Mouse (Mus musculus) midbrain, embryonic 11.5 days (tissue): ENCODE data around the gene Nol4l. TPM values are rescaled to one million over a fixed set of nuclear protein-coding genes. Genes with fewer than 3 reads are reported as not detected.
A peak's percentile ranks its signal among the peaks of the same experiment; 100 is the strongest.

Experiments used
- ATAC-seq: fragments of 200-750 bp; cut with Nextera tagmentation; 2 replicates; pipeline ENCODE4 v1.8.0; 2017; ENCODE audit warnings: moderate TSS enrichment, moderate library complexity; ENCODE audit not compliant: low FRiP score
- DNase-seq: peaks from one replicate; pipeline ENCODE4 v3.0.0; 2015; ENCODE audit warnings: low spot score; ENCODE audit errors: missing footprints
- H3K27ac ChIP-seq: fragments of 300-500 bp; sonication (generic); 2 replicates; pipeline ENCODE4 v1.5.1; 2014; ENCODE audit warnings: low read depth, low read length
- H3K27me3 ChIP-seq: fragments of 300-500 bp; sonication (generic); 2 replicates; pipeline ENCODE4 v1.6.1; 2014; ENCODE audit warnings: mild to moderate bottlenecking, low read length, moderate library complexity, mixed read lengths; ENCODE audit not compliant: control insufficient read depth, insufficient read depth
- H3K36me3 ChIP-seq: fragments of 300-500 bp; sonication (generic); 2 replicates; pipeline ENCODE4 v1.6.1; 2014; ENCODE audit warnings: mild to moderate bottlenecking, low read length, moderate library complexity, mixed read lengths; ENCODE audit not compliant: control insufficient read depth, insufficient read depth
- H3K4me1 ChIP-seq: fragments of 300-500 bp; sonication (generic); 2 replicates; pipeline ENCODE4 v1.6.1; 2014; ENCODE audit warnings: low read length; ENCODE audit not compliant: control insufficient read depth, insufficient read depth
- H3K4me2 ChIP-seq: fragments of 300-500 bp; sonication (generic); 2 replicates; pipeline ENCODE4 v1.6.1; 2014; ENCODE audit warnings: mild to moderate bottlenecking, moderate library complexity
- H3K4me3 ChIP-seq: fragments of 300-500 bp; sonication (generic); 2 replicates; pipeline ENCODE4 v1.5.1; 2014; ENCODE audit warnings: low read depth, low read length
- H3K9ac ChIP-seq: fragments of 300-500 bp; sonication (generic); 2 replicates; pipeline ENCODE4 v1.6.1; 2014; ENCODE audit warnings: low read length
- H3K9me3 ChIP-seq: fragments of 300-500 bp; sonication (generic); 2 replicates; pipeline ENCODE4 v1.6.1; 2016; ENCODE audit warnings: low read length; ENCODE audit not compliant: control insufficient read depth
- WGBS: fragments of 180-500 bp; shearing (Covaris S2); extraction: QIAGEN DNeasy Blood & Tissue Kit; methylation state at CpG from one replicate; pipeline ENCODE4 v1.1.7; 2014; 5-methylcytosine and 5-hydroxymethylcytosine counted together
- polyA plus RNA-seq: library from polyadenylated mRNA; unstranded; fragments of >200 nt; fragmentation: Nextera tagmentation; extraction: Ambion mirVana; gene quantifications from 2 replicates; pipeline ENCODE4 v1.2.1, GENCODE M21; 2014

The Nol4l gene
- polyA plus RNA-seq, 1 experiment from 2014 or later: 19.9 TPM

DNA sequence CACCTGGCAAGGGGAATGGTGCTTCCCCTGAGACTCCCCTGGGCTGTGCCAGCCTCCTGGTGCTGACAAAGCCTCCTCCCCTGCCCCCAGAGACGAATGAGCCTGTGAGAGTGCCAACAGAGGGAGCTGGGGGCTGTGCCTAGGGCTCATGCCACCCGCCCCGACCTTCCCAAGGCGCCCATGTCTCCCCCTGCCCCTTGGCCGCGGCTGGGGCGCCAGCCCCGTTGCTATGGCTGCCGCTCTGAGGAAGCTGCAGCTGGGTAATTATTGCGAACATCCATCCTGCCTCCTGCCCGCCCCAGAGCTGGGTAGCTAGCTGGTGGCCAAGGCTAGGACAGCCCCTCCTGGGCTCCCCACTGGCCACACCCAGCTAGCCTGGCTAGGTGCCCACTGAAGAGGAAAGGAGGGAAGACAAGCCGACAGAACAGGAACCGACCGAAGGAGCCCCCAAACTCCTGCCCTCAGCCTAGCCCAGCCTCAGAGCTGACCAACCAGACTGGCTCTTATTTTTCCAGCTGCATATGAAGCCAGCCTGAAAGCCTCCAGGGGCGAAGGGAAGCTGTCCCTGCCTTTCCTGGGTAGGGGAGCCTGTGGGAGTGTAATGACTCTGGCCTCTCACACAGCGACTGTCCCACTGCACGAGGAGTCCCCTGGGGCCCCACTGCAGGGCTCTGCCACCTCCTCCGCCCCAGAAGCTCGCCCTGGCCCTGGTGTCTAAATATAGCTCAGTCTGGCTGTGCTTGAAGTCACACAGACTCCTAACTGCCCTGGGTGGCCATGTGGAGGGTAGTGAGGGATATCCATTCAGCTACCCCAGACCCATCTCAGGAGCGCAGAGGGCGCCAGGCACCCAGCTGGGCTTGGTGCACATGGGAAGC, 31.1 kb upstream of the Nol4l start:
- DNase-seq (peak; percentile 91), ATAC-seq (peak; percentile 66)
- Histone ChIP-seq H3K4me3 (no peak overlapping the region), H3K9me3 (no peaks in the 10 kb centered on the region), H3K4me2 (peak overlapping the region; percentile 32), H3K27me3 (peaks cover 5% of the 10 kb centered on the region; the same call in 1 of the 2 replicates), H3K9ac (peak overlapping the region; percentile 31; the same call in 1 of the 2 replicates), H3K4me1 (peaks cover 16% of the 10 kb centered on the region), H3K36me3 (no peaks in the 10 kb centered on the region), H3K27ac (0 out of 2 replicates have a peak overlapping the region, but pooled peaks have one; percentile 26)
- 21% methylated on average over 21 of the region's 21 CpGs for WGBS

DNA sequence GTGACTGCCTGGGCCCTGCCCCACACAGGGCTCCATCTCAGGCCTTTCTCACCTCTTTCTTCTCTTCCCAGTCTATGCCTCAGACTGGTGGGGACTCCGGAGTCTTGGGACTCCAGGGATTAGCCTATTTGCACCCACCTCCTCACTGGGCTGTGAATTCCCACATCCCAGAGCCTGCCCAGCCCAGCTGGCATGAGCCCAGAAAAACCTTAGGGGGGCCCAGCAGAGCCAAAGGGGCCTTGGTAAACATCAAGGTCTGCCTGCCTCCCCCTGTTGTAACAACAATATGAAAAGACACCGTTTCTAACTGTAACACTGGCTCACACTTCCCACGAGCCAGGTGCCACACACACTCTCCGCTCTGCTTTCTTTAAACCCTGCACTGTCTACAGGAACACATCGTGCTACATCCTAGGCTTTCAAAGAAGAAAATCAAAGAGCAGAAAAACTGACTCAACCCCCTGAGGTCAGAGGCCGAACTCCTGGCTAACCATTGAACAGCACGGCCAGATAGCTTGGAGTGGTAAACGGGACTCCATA, 29.9 kb upstream of the Nol4l start:
- WGBS: 62% methylated on average over 8 of the region's 8 CpGs
- Histone ChIP-seq H3K27me3 (peaks cover 5% of the 10 kb centered on the region; the same call in 1 of the 2 replicates), H3K4me3 (no peak overlapping the region), H3K4me2 (no peak overlapping the region), H3K9me3 (no peaks in the 10 kb centered on the region), H3K27ac (no peak overlapping the region), H3K36me3 (no peaks in the 10 kb centered on the region), H3K9ac (no peak overlapping the region), H3K4me1 (peaks cover 16% of the 10 kb centered on the region)
- ATAC-seq: no peak
- DNase-seq: no peak

DNA sequence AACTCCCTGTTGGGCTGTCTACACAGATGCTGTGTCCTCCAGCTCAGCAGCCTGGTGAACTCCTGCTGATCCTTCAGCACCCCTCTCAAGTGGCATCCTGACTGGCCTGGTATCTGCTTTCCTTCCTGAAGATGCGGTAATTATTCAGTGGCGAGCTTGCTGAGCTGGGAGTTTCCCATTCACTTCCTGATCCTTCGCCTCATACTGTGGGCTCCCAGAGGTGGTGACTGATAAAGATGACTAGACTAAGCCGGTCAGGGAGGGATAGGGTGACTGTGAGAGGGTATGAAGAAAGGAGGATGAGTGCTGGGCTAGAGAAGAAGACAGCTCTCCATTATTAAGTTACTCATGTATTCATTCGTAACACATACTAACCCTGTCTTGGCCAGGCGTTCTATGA, 28.7 kb upstream of the Nol4l start:
- H3K4me1 ChIP-seq: peaks cover 16% of the 10 kb centered on the region
- H3K27ac ChIP-seq: no peak overlapping the region
- 77% methylated on average over 6 of the region's 6 CpGs for WGBS

DNA sequence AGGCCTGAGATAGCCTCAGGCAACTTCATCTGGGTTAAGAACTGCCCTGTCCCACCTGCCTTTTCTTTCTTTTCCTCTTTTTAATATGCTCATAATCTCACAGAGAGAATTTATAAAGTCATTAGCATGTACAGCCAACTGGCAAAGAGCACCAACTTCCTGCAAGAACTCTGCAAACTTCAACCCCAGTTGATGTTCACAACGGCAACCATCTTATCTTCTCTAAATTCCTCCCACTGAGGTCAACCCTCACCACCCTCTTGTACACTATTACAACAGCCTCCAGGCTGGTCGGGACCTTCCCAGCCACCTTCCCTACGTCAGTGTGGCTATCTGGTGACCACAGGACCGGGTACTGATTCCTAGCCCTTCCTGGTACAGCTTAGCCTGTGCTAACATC, 27.5 kb upstream of the Nol4l start:
- Histone ChIP-seq H3K9ac (no peak overlapping the region), H3K4me2 (no peak overlapping the region), H3K4me1 (peaks cover 16% of the 10 kb centered on the region), H3K27me3 (peaks cover 5% of the 10 kb centered on the region; the same call in 1 of the 2 replicates), H3K4me3 (no peak overlapping the region), H3K9me3 (no peaks in the 10 kb centered on the region), H3K27ac (no peak overlapping the region), H3K36me3 (no peaks in the 10 kb centered on the region)
- ATAC-seq: no peak
- DNase-seq: no peak
- 85% methylated on average over 4 of the region's 4 CpGs for WGBS

More for the DNA sequence above, 28.7 kb upstream of the Nol4l start:
- ATAC-seq (no peak), DNase-seq (no peak)
- H3K36me3 ChIP-seq: no peaks in the 10 kb centered on the region
- no peak overlapping the region for H3K4me2 ChIP-seq
- peaks cover 5% of the 10 kb centered on the region; the same call in 1 of the 2 replicates for H3K27me3 ChIP-seq
- no peak overlapping the region for H3K4me3 ChIP-seq
- no peaks in the 10 kb centered on the region for H3K9me3 ChIP-seq
- H3K9ac ChIP-seq: no peak overlapping the region

DNA sequence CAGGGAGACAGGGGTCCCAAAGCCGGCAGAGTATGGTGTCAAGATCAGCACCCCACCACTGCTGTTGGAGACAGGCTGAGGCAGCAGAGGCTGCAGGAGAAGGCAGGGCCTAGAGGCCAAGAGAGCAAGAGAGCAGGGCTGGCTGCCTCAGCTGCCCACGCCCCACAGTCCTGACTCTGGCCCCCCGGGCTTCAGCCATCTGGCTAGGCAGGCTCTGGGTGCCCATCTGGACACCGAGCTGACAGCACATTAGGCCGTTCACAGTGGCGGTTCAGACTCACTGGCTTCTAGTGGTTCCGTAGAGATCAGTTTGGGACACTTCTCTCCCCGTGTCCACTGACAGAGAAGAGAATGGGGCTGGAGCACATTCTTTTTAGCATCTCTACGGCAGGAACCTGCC, 26.4 kb upstream of the Nol4l start:
- Histone ChIP-seq H3K4me1 (peaks cover 11% of the 10 kb centered on the region), H3K4me3 (no peak overlapping the region), H3K9ac (no peak overlapping the region), H3K4me2 (no peak overlapping the region), H3K27ac (no peak overlapping the region), H3K27me3 (peaks cover 5% of the 10 kb centered on the region; the same call in 1 of the 2 replicates), H3K9me3 (no peaks in the 10 kb centered on the region), H3K36me3 (no peaks in the 10 kb centered on the region)
- WGBS: 56% methylated on average over 9 of the region's 9 CpGs
- DNase-seq: no peak
- ATAC-seq: no peak

DNA sequence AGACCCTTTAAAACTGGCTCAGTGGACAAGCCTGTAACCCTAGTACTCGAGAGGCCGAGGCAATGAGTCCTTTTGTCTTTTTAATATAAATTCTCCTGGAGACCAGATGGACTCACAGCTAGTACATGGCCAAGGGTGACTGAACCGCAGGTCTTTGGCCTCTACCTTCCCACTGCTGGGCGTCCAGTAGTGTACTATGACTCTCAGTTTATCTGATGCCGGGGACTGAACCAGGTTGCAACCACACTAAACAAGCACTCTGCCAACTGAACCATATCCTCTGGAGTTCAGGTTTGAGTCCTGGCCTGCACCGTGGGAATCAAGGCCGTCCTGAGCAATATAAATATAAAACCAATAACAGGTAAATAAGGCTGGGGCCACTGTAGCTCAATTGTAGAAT, 24.8 kb upstream of the Nol4l start:
- Histone ChIP-seq H3K27ac (no peak overlapping the region), H3K4me1 (no peaks in the 10 kb centered on the region), H3K36me3 (no peaks in the 10 kb centered on the region), H3K9me3 (no peaks in the 10 kb centered on the region), H3K9ac (no peak overlapping the region), H3K27me3 (no peaks in the 10 kb centered on the region), H3K4me2 (no peak overlapping the region), H3K4me3 (no peak overlapping the region)
- no peak for DNase-seq
- 87% methylated on average over 7 of the region's 7 CpGs for WGBS
- no peak for ATAC-seq

DNA sequence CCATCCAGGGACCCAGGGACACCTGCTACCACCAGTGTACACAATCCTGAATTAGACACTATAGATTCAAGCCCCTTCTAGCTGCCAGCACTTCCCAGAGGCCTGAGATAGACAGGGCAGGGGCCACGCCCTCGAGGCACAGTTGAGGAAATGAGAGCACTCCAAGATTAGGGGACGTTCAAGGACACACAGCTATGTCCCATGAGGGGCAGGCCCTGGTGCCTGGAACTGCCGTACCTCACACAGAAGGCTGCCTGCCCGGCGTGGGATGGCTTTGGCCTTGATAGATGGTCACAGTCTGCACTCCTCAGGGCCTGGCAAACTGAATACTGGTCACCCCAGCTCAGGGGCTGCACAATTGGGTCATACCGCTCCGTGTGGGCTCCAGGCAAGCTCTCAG, 19.7 kb upstream of the Nol4l start:
- Histone ChIP-seq H3K27me3 (no peaks in the 10 kb centered on the region), H3K9me3 (no peaks in the 10 kb centered on the region), H3K4me2 (no peak overlapping the region), H3K36me3 (no peaks in the 10 kb centered on the region), H3K27ac (no peak overlapping the region), H3K4me1 (peaks cover 8% of the 10 kb centered on the region), H3K9ac (no peak overlapping the region), H3K4me3 (no peak overlapping the region)
- DNase-seq (no peak), ATAC-seq (no peak)
- WGBS: 81% methylated on average over 8 of the region's 8 CpGs

DNA sequence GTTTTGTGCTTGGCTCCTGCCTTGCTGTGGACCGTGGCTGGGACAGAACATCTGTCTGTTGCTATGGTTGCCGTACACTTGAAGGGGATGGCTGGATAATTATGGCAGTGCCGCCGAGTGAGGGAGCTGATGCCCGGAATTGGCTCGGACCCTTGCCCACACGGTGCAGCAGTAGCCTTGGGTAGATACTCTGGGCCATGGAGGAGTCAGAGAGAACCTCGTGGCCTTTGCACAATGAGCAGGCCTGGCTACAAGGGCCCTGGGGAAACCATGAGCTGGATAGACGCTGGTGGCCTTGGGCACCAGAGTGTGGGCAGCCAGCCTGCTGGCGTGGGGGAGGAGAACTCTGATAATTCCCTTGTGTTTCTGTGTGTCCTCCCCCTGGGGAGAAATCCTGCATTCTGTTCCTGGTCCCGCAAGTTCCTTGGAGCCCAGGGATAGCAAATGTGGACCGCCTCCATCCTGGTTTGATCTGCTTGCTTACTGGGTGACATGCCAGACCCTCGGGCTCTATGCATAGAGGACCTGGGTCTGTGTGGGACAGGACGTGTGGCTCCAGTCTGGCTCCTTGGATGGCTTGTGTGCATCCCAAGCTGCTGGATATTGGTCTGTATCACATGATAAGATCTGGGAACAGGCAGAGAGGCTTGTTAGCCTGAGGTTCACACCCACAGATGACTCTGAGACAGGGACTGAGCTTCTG, 18.6 kb upstream of the Nol4l start:
- peak; percentile 64; the same call in 1 of the 2 replicates for ATAC-seq
- Histone ChIP-seq H3K4me3 (no peak overlapping the region), H3K27ac (no peak overlapping the region), H3K9me3 (no peaks in the 10 kb centered on the region), H3K27me3 (no peaks in the 10 kb centered on the region), H3K4me1 (peaks cover 8% of the 10 kb centered on the region), H3K9ac (no peak overlapping the region), H3K4me2 (no peak overlapping the region), H3K36me3 (no peaks in the 10 kb centered on the region)
- DNase-seq: no peak
- WGBS: 48% methylated on average over 14 of the region's 14 CpGs

DNA sequence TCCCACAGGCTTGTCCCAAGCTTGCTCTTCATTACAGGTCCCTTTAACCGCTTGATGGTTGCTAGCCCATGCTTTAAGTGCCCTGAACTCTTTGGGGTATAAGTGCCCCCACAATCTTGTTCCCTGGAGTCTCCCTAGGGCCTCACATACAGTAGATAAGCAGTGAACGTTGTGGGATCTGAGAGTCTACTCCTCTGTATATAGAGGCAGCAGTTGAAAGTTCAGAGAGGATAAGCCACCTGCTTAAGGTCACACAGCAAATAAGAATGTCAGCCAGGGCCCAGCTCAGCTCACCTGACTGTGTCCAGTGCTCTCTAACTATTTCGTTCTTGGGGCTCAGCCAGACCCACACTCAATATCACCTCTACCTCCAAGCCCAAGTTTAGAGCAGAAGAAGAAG, 17.9 kb upstream of the Nol4l start:
- H3K4me2 ChIP-seq: no peak overlapping the region
- DNase-seq (no peak), ATAC-seq (no peak)
- 83% methylated on average over 3 of the region's 3 CpGs for WGBS
- no peaks in the 10 kb centered on the region for H3K27me3 ChIP-seq
- H3K4me3 ChIP-seq: no peak overlapping the region
- H3K36me3 ChIP-seq: no peaks in the 10 kb centered on the region
- peaks cover 8% of the 10 kb centered on the region for H3K4me1 ChIP-seq
- H3K9me3 ChIP-seq: no peaks in the 10 kb centered on the region
- H3K27ac ChIP-seq: no peak overlapping the region
- no peak overlapping the region for H3K9ac ChIP-seq
